Mouse (Mus musculus): ENCODE measurements around the gene Mrpl39. TPM values are rescaled to one million over a fixed set of nuclear protein-coding genes. Genes with fewer than 3 reads are reported as not detected.

Mrpl39 gene
- polyA plus RNA-seq, 1 experiment: 53.2 TPM

- H3K4me3 ChIP-seq (ENCODE audit: low read depth, low read length): no peak overlapping the region
- H3K36me3 ChIP-seq (ENCODE audit: control insufficient read depth, insufficient read depth, low read length, poor library complexity, severe bottlenecking): peaks cover 16% of the 10 kb centered on the region
- peaks cover 6% of the 10 kb centered on the region for H3K4me1 ChIP-seq (ENCODE audit: control insufficient read depth, insufficient read depth, low read length)
- H3K9ac ChIP-seq (ENCODE audit: low read depth, poor library complexity, severe bottlenecking): peak overlapping the region; percentile 31; the same call in 1 of the 2 replicates
- TF ChIP-seq EP300 (IDR thresholded peaks at IDR 0.05; ENCODE audit: insufficient read depth, low read depth, low read length) (no peak), POLR2A (IDR thresholded peaks at IDR 0.05; ENCODE audit: insufficient read depth, low read length) (no peak), CTCF (IDR thresholded peaks at IDR 0.05; ENCODE audit: low read depth, low read length) (no peak)
- H3K27ac ChIP-seq (ENCODE audit: insufficient read depth, low read length): peak overlapping the region; percentile 98
- H3K9me3 ChIP-seq (replicated peaks; ENCODE audit: control insufficient read depth, insufficient read depth, low read length, poor library complexity, severe bottlenecking): no peaks in the 10 kb centered on the region
- H3K27me3 ChIP-seq (ENCODE audit: control insufficient read depth, insufficient read depth, low read length, poor library complexity, severe bottlenecking): no peaks in the 10 kb centered on the region
These were observed 42.9 kb upstream of the Mrpl39 start for GRCm38 (mm10) chr16:84778431-84778830.

GRCm38 (mm10) chr16:84776089-84776784 lies 40.7 kb upstream of the Mrpl39 start:
- peak overlapping the region; percentile 83 for H3K9ac ChIP-seq (ENCODE audit: low read depth, poor library complexity, severe bottlenecking)
- H3K27ac ChIP-seq (ENCODE audit: insufficient read depth, low read length): peak overlapping the region; percentile 47
- H3K27me3 ChIP-seq (ENCODE audit: control insufficient read depth, insufficient read depth, low read length, poor library complexity, severe bottlenecking): no peaks in the 10 kb centered on the region
- peaks cover 16% of the 10 kb centered on the region for H3K36me3 ChIP-seq (ENCODE audit: control insufficient read depth, insufficient read depth, low read length, poor library complexity, severe bottlenecking)
- H3K4me3 ChIP-seq (ENCODE audit: low read depth, low read length): peak overlapping the region; percentile 50
- TF ChIP-seq CTCF (IDR thresholded peaks at IDR 0.05; ENCODE audit: low read depth, low read length): peak; percentile 65
- 0 out of 2 replicates have a peak, but pooled peaks have one; percentile 35 for TF ChIP-seq EP300 (IDR thresholded peaks at IDR 0.05; ENCODE audit: insufficient read depth, low read depth, low read length)
- TF ChIP-seq POLR2A (IDR thresholded peaks at IDR 0.05; ENCODE audit: insufficient read depth, low read length): no peak
- H3K9me3 ChIP-seq (replicated peaks; ENCODE audit: control insufficient read depth, insufficient read depth, low read length, poor library complexity, severe bottlenecking): no peaks in the 10 kb centered on the region
- H3K4me1 ChIP-seq (ENCODE audit: control insufficient read depth, insufficient read depth, low read length): peaks cover 4% of the 10 kb centered on the region

GRCm38 (mm10) chr16:84775356-84775755 lies 39.8 kb upstream of the Mrpl39 start:
- peaks cover 4% of the 10 kb centered on the region for H3K4me1 ChIP-seq (ENCODE audit: control insufficient read depth, insufficient read depth, low read length)
- no peaks in the 10 kb centered on the region for H3K27me3 ChIP-seq (ENCODE audit: control insufficient read depth, insufficient read depth, low read length, poor library complexity, severe bottlenecking)
- peak overlapping the region; percentile 83 for H3K9ac ChIP-seq (ENCODE audit: low read depth, poor library complexity, severe bottlenecking)
- peaks cover 10% of the 10 kb centered on the region for H3K36me3 ChIP-seq (ENCODE audit: control insufficient read depth, insufficient read depth, low read length, poor library complexity, severe bottlenecking)
- no peaks in the 10 kb centered on the region for H3K9me3 ChIP-seq (replicated peaks; ENCODE audit: control insufficient read depth, insufficient read depth, low read length, poor library complexity, severe bottlenecking)
- H3K4me3 ChIP-seq (ENCODE audit: low read depth, low read length): peak overlapping the region; percentile 67
- no peak for TF ChIP-seq CTCF (IDR thresholded peaks at IDR 0.05; ENCODE audit: low read depth, low read length)
- no peak for TF ChIP-seq POLR2A (IDR thresholded peaks at IDR 0.05; ENCODE audit: insufficient read depth, low read length)
- 0 out of 2 replicates have a peak overlapping the region, but pooled peaks have one; percentile 39 for H3K27ac ChIP-seq (ENCODE audit: insufficient read depth, low read length)

GRCm38 (mm10) chr16:84774761-84775231 lies 39.3 kb upstream of the Mrpl39 start:
- no peaks in the 10 kb centered on the region for H3K27me3 ChIP-seq (ENCODE audit: control insufficient read depth, insufficient read depth, low read length, poor library complexity, severe bottlenecking)
- no peak for TF ChIP-seq CTCF (IDR thresholded peaks at IDR 0.05; ENCODE audit: low read depth, low read length)
- no peak for TF ChIP-seq EP300 (IDR thresholded peaks at IDR 0.05; ENCODE audit: insufficient read depth, low read depth, low read length)
- no peak for TF ChIP-seq POLR2A (IDR thresholded peaks at IDR 0.05; ENCODE audit: insufficient read depth, low read length)
- peak overlapping the region; percentile 83 for H3K9ac ChIP-seq (ENCODE audit: low read depth, poor library complexity, severe bottlenecking)
- peaks cover 4% of the 10 kb centered on the region for H3K4me1 ChIP-seq (ENCODE audit: control insufficient read depth, insufficient read depth, low read length)
- peak overlapping the region; percentile 75 for H3K4me3 ChIP-seq (ENCODE audit: low read depth, low read length)
- H3K36me3 ChIP-seq (ENCODE audit: control insufficient read depth, insufficient read depth, low read length, poor library complexity, severe bottlenecking): peaks cover 10% of the 10 kb centered on the region
- peak overlapping the region; percentile 40 for H3K27ac ChIP-seq (ENCODE audit: insufficient read depth, low read length)
- H3K9me3 ChIP-seq (replicated peaks; ENCODE audit: control insufficient read depth, insufficient read depth, low read length, poor library complexity, severe bottlenecking): no peaks in the 10 kb centered on the region

GRCm38 (mm10) chr16:84774003-84774703 lies 38.6 kb upstream of the Mrpl39 start, which contains the start of gene Jam2:
TSS of gene Jam2 (plus strand) at chr16:84774123.
- TF ChIP-seq EP300 (IDR thresholded peaks at IDR 0.05; ENCODE audit: insufficient read depth, low read depth, low read length) (peak; percentile 56; the same call in 1 of the 2 replicates), CTCF (IDR thresholded peaks at IDR 0.05; ENCODE audit: low read depth, low read length) (no peak)
- Histone ChIP-seq H3K36me3 (ENCODE audit: control insufficient read depth, insufficient read depth, low read length, poor library complexity, severe bottlenecking) (peaks cover 10% of the 10 kb centered on the region), H3K27ac (ENCODE audit: insufficient read depth, low read length) (peak within 1 kb of the TSS; percentile 74), H3K4me3 (ENCODE audit: low read depth, low read length) (peak within 1 kb of the TSS; percentile 75), H3K9ac (ENCODE audit: low read depth, poor library complexity, severe bottlenecking) (peak within 1 kb of the TSS; percentile 83), H3K9me3 (replicated peaks; ENCODE audit: control insufficient read depth, insufficient read depth, low read length, poor library complexity, severe bottlenecking) (no peaks in the 10 kb centered on the region), H3K27me3 (ENCODE audit: control insufficient read depth, insufficient read depth, low read length, poor library complexity, severe bottlenecking) (no peaks in the 10 kb centered on the region), H3K4me1 (ENCODE audit: control insufficient read depth, insufficient read depth, low read length) (peaks cover 4% of the 10 kb centered on the region)
